ENCODE assay signal across 27 mouse cellular contexts in the genomic region with DNA sequence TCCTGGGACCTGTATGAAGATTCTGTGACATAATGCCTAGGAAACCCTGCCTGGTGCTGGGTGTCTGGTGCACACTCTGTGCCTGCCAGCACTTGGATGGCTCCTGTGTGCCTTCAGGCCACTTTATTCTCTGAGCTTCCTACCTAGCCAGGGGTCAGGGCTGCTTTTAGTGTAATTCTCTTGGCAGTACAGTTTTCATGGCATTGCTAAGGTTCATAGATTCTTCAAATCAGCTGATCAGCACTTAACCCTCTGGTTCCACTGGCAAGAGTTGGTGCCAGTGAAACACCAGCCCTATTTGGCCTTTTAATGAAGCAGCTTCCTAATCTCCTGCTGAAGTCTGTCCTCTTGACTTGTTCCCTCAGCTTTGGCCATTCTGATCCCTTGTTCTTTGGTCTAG. TPM values are rescaled to one million over a fixed set of nuclear protein-coding genes. Genes with fewer than 3 reads are reported as not detected.
DNase-seq lines count a peak whose midpoint lies in the region; ATAC-seq and TF ChIP-seq lines count a peak whose summit lies in the region.
"Had no signal": no experiment of that assay in that cellular context is flagged by ENCODE, and none has a peak within 500 bp of the region (broad histone marks: within the 10 kb centered on the region; RNA-seq: fewer than 3 reads in every experiment).

No protein-coding gene starts in this region.

- H3K9ac ChIP-seq in hindbrain, embryonic 13.5 days, result peak overlapping the region; percentile 51; the same call in 1 of the 2 replicates
- H3K9ac ChIP-seq in hindbrain, postnatal 0 days (replicated peaks; ENCODE audit: low read length), result no peak overlapping the region
- H3K9ac ChIP-seq in midbrain, embryonic 13.5 days (replicated peaks), result no peak overlapping the region
- no peak overlapping the region for H3K9ac ChIP-seq in limb, embryonic 12.5 days (replicated peaks)
- 0 out of 2 replicates have a peak overlapping the region, but pooled peaks have one; percentile 14 for H3K9ac ChIP-seq in neural tube, embryonic 15.5 days (replicated peaks)
- H3K9ac ChIP-seq: forebrain, embryonic 12.5 days; heart, embryonic 13.5 days had no signal

- H3K9me3 ChIP-seq in hindbrain, embryonic 13.5 days, result no peaks in the 10 kb centered on the region
- H3K9me3 ChIP-seq in hindbrain, postnatal 0 days (ENCODE audit: low read length), result no peaks in the 10 kb centered on the region
- no peaks in the 10 kb centered on the region for H3K9me3 ChIP-seq in midbrain, embryonic 13.5 days
- no peaks in the 10 kb centered on the region for H3K9me3 ChIP-seq in midbrain, embryonic 10.5 days (replicated peaks)
- H3K9me3 ChIP-seq in limb, embryonic 12.5 days, result no peaks in the 10 kb centered on the region
- H3K9me3 ChIP-seq in neural tube, embryonic 15.5 days (replicated peaks), result no peaks in the 10 kb centered on the region
- H3K9me3 ChIP-seq: embryonic facial prominence, embryonic 12.5 days; forebrain, embryonic 12.5 days; G1E; heart, embryonic 13.5 days had no signal

- no peak for DNase-seq in hindbrain, postnatal 0 days (ENCODE audit: low spot score)
- DNase-seq in midbrain, embryonic 10.5 days (ENCODE audit: low spot score), result no peak
- no peak for DNase-seq in urinary bladder, adult 2 months (ENCODE audit: low spot score)
- DNase-seq: adrenal gland, postnatal 36 days; B cell, adult 2 months; cerebellum, postnatal 14 days; gastrocnemius, postnatal 25 days; heart, adult 2 months; heart, postnatal 14 days; kidney, postnatal 25 days; layer of hippocampus, postnatal 36 days; lung, postnatal 4 days; right cerebral cortex, postnatal 14 days had no signal

- H3K4me1 ChIP-seq in hindbrain, embryonic 13.5 days (replicated peaks), result peaks cover 100% of the 10 kb centered on the region
- peaks cover 46% of the 10 kb centered on the region for H3K4me1 ChIP-seq in hindbrain, postnatal 0 days (ENCODE audit: insufficient read depth, low read length)
- H3K4me1 ChIP-seq in midbrain, embryonic 13.5 days (replicated peaks), result peaks cover 99% of the 10 kb centered on the region
- peaks cover 96% of the 10 kb centered on the region for H3K4me1 ChIP-seq in midbrain, embryonic 10.5 days
- H3K4me1 ChIP-seq in limb, embryonic 12.5 days (replicated peaks), result peaks cover 82% of the 10 kb centered on the region
- H3K4me1 ChIP-seq in neural tube, embryonic 15.5 days, result peaks cover 88% of the 10 kb centered on the region

- ATAC-seq in hindbrain, embryonic 13.5 days (ENCODE audit: low FRiP score), result no peak
- no peak for ATAC-seq in hindbrain, postnatal 0 days
- ATAC-seq in midbrain, embryonic 13.5 days, result no peak
- ATAC-seq in limb, embryonic 12.5 days (ENCODE audit: insufficient number of reproducible peaks, insufficient read depth, low FRiP score, low TSS enrichment, low read depth), result no peak
- ATAC-seq in neural tube, embryonic 15.5 days (ENCODE audit: low FRiP score), result no peak
- ATAC-seq: intestine, postnatal 0 days; Patski had no signal

- no peaks in the 10 kb centered on the region for H3K27me3 ChIP-seq in hindbrain, embryonic 13.5 days
- H3K27me3 ChIP-seq in hindbrain, postnatal 0 days (ENCODE audit: insufficient read depth, low read length), result no peaks in the 10 kb centered on the region
- H3K27me3 ChIP-seq in midbrain, embryonic 13.5 days, result no peaks in the 10 kb centered on the region
- H3K27me3 ChIP-seq in midbrain, embryonic 10.5 days (ENCODE audit: low read depth, poor library complexity, severe bottlenecking), result no peaks in the 10 kb centered on the region
- no peaks in the 10 kb centered on the region for H3K27me3 ChIP-seq in limb, embryonic 12.5 days
- H3K27me3 ChIP-seq in neural tube, embryonic 15.5 days (replicated peaks), result no peaks in the 10 kb centered on the region
- H3K27me3 ChIP-seq: CH12.LX; embryonic facial prominence, embryonic 12.5 days; forebrain, embryonic 12.5 days; heart, embryonic 13.5 days; Patski had no signal

- H3K27ac ChIP-seq in hindbrain, embryonic 13.5 days, result peak overlapping the region; percentile 81; the same call in 1 of the 2 replicates
- H3K27ac ChIP-seq in hindbrain, postnatal 0 days, result no peak overlapping the region
- H3K27ac ChIP-seq in midbrain, embryonic 13.5 days, result peak overlapping the region; percentile 72
- H3K27ac ChIP-seq in midbrain, embryonic 10.5 days (replicated peaks), result no peak overlapping the region
- 0 out of 2 replicates have a peak overlapping the region, but pooled peaks have one; percentile 83 for H3K27ac ChIP-seq in limb, embryonic 12.5 days
- peak overlapping the region; percentile 80 for H3K27ac ChIP-seq in neural tube, embryonic 15.5 days (replicated peaks)

- TF ChIP-seq CTCF in hindbrain, postnatal 0 days (IDR thresholded peaks at IDR 0.05; ENCODE audit: low read depth), result no peak

- H3K36me3 ChIP-seq in hindbrain, embryonic 13.5 days, result 0 out of 2 replicates have a peak, but pooled peaks cover 2% of the 10 kb centered on the region
- H3K36me3 ChIP-seq in hindbrain, postnatal 0 days (ENCODE audit: insufficient read depth, low read length), result no peaks in the 10 kb centered on the region
- no peaks in the 10 kb centered on the region; the same call in 1 of the 2 replicates for H3K36me3 ChIP-seq in midbrain, embryonic 13.5 days
- peaks cover 59% of the 10 kb centered on the region for H3K36me3 ChIP-seq in midbrain, embryonic 10.5 days
- peaks cover 40% of the 10 kb centered on the region for H3K36me3 ChIP-seq in limb, embryonic 12.5 days
- H3K36me3 ChIP-seq in neural tube, embryonic 15.5 days, result no peaks in the 10 kb centered on the region

- no peak overlapping the region for H3K4me3 ChIP-seq in hindbrain, embryonic 13.5 days
- no peak overlapping the region for H3K4me3 ChIP-seq in hindbrain, postnatal 0 days (ENCODE audit: low read length)
- no peak overlapping the region for H3K4me3 ChIP-seq in midbrain, embryonic 13.5 days (replicated peaks)
- no peak overlapping the region for H3K4me3 ChIP-seq in midbrain, embryonic 10.5 days
- H3K4me3 ChIP-seq in limb, embryonic 12.5 days (replicated peaks), result no peak overlapping the region
- H3K4me3 ChIP-seq in neural tube, embryonic 15.5 days (replicated peaks), result no peak overlapping the region
- H3K4me3 ChIP-seq: embryonic facial prominence, embryonic 12.5 days; erythroblast, embryonic 14.5 days; forebrain, embryonic 12.5 days; heart, adult 2 months; heart, embryonic 13.5 days; layer of hippocampus, adult 2 months; myocyte had no signal

- H3K4me2 ChIP-seq in hindbrain, embryonic 13.5 days, result no peak overlapping the region
- H3K4me2 ChIP-seq in hindbrain, postnatal 0 days (ENCODE audit: low read depth, low read length), result no peak overlapping the region
- no peak overlapping the region for H3K4me2 ChIP-seq in midbrain, embryonic 13.5 days (replicated peaks)
- H3K4me2 ChIP-seq in limb, embryonic 12.5 days, result no peak overlapping the region
- no peak overlapping the region for H3K4me2 ChIP-seq in neural tube, embryonic 15.5 days
- H3K4me2 ChIP-seq: embryonic facial prominence, embryonic 12.5 days; forebrain, embryonic 12.5 days; heart, embryonic 13.5 days had no signal

RNA-seq across cellular contexts. Expression of gene Mrpl37, which starts 49.4 kb away (rescaled TPM):
- polyA plus RNA-seq in hindbrain, embryonic 13.5 days (2015; fragmentation: Nextera tagmentation; extraction: Ambion mirVana), result 76.4 and 76.6 TPM in 2 replicates
- 59.2 TPM in 2 replicates for total RNA-seq in hindbrain, postnatal 0 days (2014; rRNA removed)
- polyA plus RNA-seq in hindbrain, postnatal 0 days (2015; fragmentation: Nextera tagmentation; extraction: Ambion mirVana), result 77.8 and 79.7 TPM in 2 replicates
- 72.8 and 84.9 TPM in 2 replicates for polyA plus RNA-seq in midbrain, embryonic 13.5 days (2015; fragmentation: Nextera tagmentation; extraction: Ambion mirVana)
- polyA plus RNA-seq in midbrain, embryonic 10.5 days (2016; fragmentation: Nextera tagmentation; extraction: Ambion mirVana), result 122 and 123 TPM in 2 replicates
- 97.8 and 102 TPM in 2 replicates for polyA plus RNA-seq in limb, embryonic 12.5 days (2016; fragmentation: Nextera tagmentation; extraction: Ambion mirVana)
- 84.9 and 85.5 TPM in 2 replicates for polyA plus RNA-seq in neural tube, embryonic 15.5 days (2015; fragmentation: Nextera tagmentation; extraction: Ambion mirVana)
- polyA plus RNA-seq in urinary bladder, adult 2 months (2012; rRNA removed), result 60.0 and 64.9 TPM in 2 replicates

RNA-seq across cellular contexts. Expression of gene Cyb5rl, which starts 49.5 kb away (rescaled TPM):
- polyA plus RNA-seq in hindbrain, embryonic 13.5 days (2015; fragmentation: Nextera tagmentation; extraction: Ambion mirVana), result 4.7 and 5.4 TPM in 2 replicates
- 8.7 and 21.3 TPM in 2 replicates for total RNA-seq in hindbrain, postnatal 0 days (2014; rRNA removed)
- polyA plus RNA-seq in hindbrain, postnatal 0 days (2015; fragmentation: Nextera tagmentation; extraction: Ambion mirVana), result 4.1 and 4.6 TPM in 2 replicates
- 3.5 and 4.2 TPM in 2 replicates for polyA plus RNA-seq in midbrain, embryonic 13.5 days (2015; fragmentation: Nextera tagmentation; extraction: Ambion mirVana)
- 7.6 and 9.9 TPM in 2 replicates for polyA plus RNA-seq in midbrain, embryonic 10.5 days (2016; fragmentation: Nextera tagmentation; extraction: Ambion mirVana)
- polyA plus RNA-seq in limb, embryonic 12.5 days (2016; fragmentation: Nextera tagmentation; extraction: Ambion mirVana), result 4.6 and 7.1 TPM in 2 replicates
- 4.4 and 4.7 TPM in 2 replicates for polyA plus RNA-seq in neural tube, embryonic 15.5 days (2015; fragmentation: Nextera tagmentation; extraction: Ambion mirVana)
- 13.8 and 18.0 TPM in 2 replicates for polyA plus RNA-seq in urinary bladder, adult 2 months (2012; rRNA removed)

Comparison
In these comparisons a context has a peak if more than half of its experiments do, and no peak if none do; other contexts are left out.
1. H3K27ac ChIP-seq: peak in hindbrain, embryonic 13.5 days (single experiment), midbrain, embryonic 13.5 days (single experiment), limb, embryonic 12.5 days (single experiment) and neural tube, embryonic 15.5 days (single experiment); none in hindbrain, postnatal 0 days (single experiment) and midbrain, embryonic 10.5 days (single experiment).
2. H3K9ac ChIP-seq: peak in hindbrain, embryonic 13.5 days (single experiment) and neural tube, embryonic 15.5 days (single experiment); none in hindbrain, postnatal 0 days (single experiment), midbrain, embryonic 13.5 days (single experiment) and limb, embryonic 12.5 days (single experiment).